Mouse (Mus musculus): ENCODE measurements around the gene Txlng.
"Not testable (repeated sequence)": the region's sequence is repeated elsewhere in the genome, so short reads cannot be mapped to it uniquely, and the experiment has no call there.

Txlng gene

DNA sequence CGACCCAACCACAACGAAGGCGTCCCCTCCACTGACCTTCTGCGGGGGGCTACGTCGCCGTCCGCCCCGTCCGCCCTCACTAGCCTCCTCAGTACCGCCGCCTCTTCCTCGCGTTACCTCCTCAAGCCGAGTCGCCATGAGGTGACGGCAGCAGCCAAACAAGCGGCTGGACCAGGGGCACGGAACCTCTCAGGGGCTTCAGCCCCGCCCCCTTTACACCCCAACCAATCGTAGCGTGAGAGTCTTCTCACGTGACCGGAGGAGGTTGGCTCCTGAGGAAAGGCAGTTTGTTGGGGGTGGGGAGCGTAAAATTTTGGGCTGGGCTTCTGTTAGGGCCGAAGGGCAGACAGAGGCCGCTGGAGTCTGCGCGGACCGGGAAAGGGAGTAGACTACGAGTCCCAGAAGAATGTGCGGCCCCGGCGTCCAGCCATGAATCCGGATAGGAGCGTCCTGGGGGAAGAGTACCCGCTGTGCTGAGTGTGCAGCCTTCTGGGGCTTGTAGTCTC lies at the start of gene Txlng:
Txlng (minus strand) TSS at position 252 of the 506 bp plus-strand sequence.
- peak; percentile 94 for DNase-seq

GRCm38 (mm10) chrX:162878236-162878635 lies 49.0 kb upstream of the Txlng start:
- DNase-seq: no peak

DNA sequence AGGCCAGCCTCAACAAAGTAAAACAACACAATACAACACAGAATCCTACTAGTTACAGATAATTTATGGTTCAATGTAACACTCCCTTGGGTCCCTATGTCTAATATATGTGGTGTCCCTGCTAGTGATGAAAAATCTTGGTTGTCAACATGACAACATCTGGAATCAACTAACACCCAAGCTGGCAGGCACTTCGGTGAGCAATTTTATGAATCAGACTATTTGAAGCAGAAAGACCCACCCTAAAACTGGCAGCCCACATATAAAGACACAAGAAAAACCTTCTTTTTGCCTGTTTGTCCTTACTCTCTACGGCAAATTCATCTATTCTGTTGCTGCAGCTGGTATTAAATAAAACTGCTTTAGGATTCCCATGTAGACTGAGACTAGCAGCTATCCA lies 44.5 kb upstream of the Txlng start:
- DNase-seq: no peak

- peak; percentile 29 for DNase-seq
Observed at GRCm38 (mm10) chrX:162871734-162872517, 42.7 kb upstream of the Txlng start.

- no peak for DNase-seq
Observed at GRCm38 (mm10) chrX:162868294-162868965, 39.2 kb upstream of the Txlng start.

GRCm38 (mm10) chrX:162848682-162849081 lies 19.4 kb upstream of the Txlng start:
- DNase-seq: no peak

DNA sequence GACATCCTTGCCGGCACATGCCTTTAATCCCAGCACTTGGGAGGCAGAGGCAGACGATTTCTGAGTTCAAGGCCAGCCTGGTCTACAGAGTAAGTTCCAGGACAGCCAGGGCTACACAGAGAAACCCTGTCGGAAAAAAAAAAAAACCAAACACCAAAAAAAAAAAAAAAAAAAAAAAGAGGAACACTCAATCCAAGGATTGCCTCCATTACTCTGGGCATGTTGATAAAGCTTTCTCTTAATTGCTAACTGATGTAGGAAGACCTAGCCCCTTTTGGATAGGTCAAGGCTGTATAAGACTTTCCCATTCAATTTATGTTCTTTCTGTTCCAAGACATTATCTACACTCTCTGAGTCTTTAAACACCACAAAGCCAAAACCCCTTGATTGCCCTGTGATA lies 16.3 kb upstream of the Txlng start:
- no peak for DNase-seq

GRCm38 (mm10) chrX:162844447-162845100 lies 15.3 kb upstream of the Txlng start:
- no peak for DNase-seq

GRCm38 (mm10) chrX:162832101-162832500 lies 2.8 kb upstream of the Txlng start:
- peak; percentile 20 for DNase-seq

DNA sequence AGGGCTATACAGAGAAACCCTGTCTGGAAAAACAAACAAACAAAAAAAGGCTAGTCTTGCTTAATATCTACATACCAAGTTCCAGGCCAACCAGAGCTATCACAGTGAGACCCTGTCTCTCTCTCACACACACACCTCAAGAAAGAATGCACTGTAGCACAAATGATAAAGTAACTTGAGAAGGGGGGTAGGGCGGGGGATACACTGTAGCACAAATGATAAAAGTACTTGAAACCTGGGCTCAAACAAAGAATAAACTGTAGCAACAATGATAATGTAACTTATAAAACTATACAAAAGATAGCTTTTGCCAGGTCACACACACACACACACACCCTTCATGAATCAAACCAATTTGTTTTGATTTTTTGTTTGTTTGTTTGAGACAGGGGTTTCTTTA lies 2.3 kb upstream of the Txlng start:
- no peak for DNase-seq

GRCm38 (mm10) chrX:162831036-162831435 lies 1.8 kb upstream of the Txlng start:
- DNase-seq: no peak

- not testable (repeated sequence) for DNase-seq
Observed at GRCm38 (mm10) chrX:162830313-162830712, 1.1 kb upstream of the Txlng start.

DNA sequence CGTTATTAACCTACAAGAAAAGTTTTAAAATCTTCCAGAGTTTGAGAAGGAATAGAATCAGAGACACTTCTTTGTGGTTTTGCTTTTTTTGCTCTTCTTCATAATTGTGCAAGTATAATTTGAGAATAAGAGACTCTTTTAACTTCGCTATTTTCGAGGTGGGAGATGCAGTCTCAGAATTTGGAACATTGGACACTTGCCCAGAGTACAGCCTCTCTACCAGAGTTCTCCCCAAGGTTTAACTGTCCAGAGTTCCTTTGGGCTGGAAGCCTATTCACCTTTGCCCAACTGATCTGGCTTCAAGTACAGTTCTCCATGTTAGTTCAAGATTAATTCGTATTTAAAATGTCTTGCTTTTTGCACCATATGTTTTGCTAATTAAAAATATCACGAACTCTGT lies 487 bp upstream of the Txlng start:
- no peak for DNase-seq

DNA sequence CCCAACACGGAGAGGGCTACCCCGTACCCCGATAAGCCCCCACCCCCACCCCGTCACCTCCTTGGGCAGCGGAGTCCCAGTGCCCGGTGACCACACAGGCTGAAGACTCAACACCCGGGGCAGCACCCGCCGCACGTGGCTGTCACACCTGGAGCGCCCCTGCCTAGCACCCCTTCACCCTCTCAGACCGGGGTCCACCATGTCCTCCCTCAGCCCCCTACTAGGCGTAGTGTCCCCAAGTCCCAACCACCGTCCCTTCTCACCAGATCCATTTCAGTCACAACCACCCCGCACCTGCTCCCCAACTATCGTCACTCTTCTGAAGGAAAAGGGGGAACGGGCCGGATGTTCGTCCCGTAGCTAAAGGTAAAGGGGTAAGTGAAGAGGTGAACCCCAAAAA lies 471 bp downstream of the Txlng start:
- DNase-seq: no peak

- no peak for DNase-seq
Observed at GRCm38 (mm10) chrX:162828016-162828415, 1.2 kb downstream of the Txlng start.

GRCm38 (mm10) chrX:162800371-162800770 lies 28.9 kb downstream of the Txlng start:
- peak; percentile 49 for DNase-seq

- not testable (repeated sequence) for DNase-seq
Observed at GRCm38 (mm10) chrX:162791392-162791791, 37.9 kb downstream of the Txlng start.

DNA sequence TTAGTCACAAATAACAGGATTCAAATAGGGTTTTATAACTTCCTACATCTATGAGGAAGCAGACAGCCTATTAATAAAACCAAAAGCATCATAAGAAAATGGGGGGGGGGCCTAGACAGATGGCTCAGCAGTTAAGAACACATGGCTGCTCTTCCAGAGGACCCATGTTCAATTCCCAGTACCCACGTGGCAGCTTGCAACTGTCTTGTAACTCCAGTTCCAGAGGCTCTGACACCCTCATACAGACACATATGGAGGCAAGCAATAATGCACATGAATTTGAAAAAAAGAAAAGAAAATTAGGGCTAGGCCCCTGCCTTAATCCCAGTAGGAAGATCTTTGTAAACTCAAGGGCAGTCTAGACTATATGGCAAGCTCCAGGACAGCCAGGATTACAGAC lies 40.9 kb downstream of the Txlng start:
- no peak for DNase-seq

DNA sequence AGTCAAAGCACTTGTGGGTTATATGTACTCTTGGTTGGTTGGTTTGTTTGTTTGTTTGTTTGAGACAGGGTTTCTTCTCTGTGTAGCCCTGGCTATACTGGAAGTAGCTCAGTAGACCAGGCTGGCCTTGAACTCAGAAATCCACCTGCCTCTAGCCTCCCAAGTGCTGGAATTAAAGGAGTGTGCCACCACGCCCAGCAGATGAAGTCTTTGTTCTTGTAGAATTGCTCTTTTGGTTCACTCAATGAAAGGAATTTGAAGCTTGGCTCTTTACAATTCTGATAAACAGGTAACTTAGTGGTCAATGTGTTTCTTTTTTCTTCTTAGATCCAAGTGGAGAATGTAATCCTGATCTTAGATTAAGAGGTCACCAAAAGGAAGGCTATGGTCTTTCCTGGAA lies 58.5 kb downstream of the Txlng start:
- no peak for DNase-seq

DNA sequence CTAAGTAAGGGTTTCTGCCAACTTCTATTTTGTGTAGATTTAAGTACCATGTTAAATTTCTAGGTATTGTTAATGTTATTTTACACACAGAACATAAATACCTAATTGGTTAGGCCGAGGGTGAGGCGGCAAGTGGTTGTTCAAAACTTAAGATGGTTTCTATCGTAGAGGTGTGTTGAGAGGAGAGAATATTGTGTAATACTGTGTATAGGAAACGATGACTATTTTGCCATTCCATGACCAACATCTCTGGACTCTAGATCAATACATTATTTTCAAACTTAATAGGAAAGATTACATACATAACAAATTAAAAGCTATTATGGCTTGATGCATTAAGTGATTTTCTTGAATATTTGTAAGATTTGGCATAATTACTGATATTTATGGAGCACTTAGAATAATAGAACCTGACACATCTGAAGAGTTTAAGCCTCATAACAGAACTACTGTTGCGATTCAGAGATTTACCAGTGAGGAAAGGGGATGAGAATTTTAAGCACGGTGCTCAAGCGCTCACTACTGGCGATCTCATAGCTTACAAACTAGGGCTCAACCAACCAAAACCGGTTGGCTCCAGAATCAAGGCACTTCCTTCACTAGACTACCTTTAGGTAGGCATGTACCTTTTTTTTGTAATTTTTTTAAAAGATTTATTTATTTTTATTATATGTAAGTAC lies 67.4 kb downstream of the Txlng start:
- DNase-seq: no peak

DNA sequence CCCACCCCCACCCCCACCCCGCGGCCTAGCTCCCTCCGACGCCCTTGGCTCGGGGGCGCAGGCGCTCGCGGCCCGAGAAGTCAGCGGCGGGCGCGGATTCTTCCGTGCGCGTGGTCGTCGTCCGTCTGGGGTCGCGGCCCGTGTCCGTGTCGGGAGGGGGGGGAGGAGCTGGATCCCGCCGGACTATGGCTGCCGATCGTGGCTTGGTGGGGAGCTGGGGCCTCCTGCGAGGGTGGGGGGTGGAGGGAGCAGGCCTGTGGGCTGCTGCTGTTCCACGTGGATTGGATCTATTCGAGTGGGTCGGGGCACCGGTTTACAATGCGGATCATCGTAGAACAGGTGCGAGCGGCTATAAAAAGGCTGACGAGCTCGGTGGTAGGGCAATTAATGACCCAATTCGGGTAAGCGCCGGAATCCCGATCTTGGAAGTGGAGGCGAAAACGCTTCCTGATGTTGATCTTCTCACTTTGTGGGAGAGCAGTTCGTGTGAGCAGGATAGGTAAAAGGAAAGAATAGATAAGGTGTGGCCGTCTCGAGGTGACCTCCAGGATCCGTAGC lies 68.2 kb downstream of the Txlng start:
- DNase-seq: no peak

DNA sequence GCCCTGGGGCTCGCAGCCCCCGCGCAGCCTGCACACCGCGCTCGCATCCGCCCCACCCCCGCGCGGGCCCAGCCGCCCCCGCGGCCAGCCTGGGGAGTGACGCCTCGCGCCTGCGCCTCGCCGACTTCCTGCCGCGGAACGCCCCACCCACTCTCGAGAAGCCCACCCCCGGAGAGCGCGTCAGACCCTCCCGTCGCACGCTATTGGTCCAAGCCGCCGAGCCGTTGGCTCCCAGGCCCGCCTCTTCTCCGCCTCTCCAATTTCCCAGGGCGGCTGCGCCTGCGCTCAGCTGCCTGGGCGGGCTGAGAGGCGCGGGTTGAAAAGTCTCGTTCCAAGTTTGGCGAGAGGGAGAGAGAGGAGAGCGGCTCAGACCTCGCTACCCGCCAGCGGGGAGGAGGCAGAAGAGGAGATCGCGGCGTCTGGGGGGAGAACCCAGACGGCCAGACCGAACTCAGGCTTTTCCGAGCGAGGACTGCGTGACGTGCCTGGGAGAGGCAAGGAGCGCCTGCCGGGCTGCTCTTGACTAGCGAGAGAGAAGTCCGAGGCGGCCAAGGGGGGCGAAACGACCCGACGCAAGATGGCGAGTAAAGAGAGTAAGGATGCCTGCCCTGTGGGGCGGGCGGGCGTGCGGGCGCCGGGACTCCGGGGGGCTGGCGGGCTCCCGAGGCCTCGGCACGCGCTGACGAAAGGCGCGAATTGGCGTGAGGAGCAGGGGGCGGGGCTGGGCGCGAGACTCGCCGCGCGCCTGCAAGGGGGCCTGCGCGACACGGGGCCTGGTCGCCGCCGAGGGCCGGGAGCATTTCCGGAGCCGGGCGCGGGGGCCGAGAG lies 68.9 kb downstream of the Txlng start, which contains the start of gene Rbbp7:
Rbbp7 (plus strand) TSS at position 288 of the 828 bp plus-strand sequence.
- DNase-seq: peak; percentile 94

Data from embryo, embryonic 11 days (tissue).